Mouse (Mus musculus) effector memory CD4-positive, alpha-beta T cell, adult 5 months (primary cell): ENCODE results near the gene Vmn1r122. TPM values are rescaled to one million over a fixed set of nuclear protein-coding genes. Genes with fewer than 3 reads are reported as not detected.

ENCODE experiments used
- polyA plus RNA-seq: library from polyadenylated mRNA; unstranded; fragments of 100-300 nt; shearing (Covaris generic); gene quantifications from one replicate; pipeline ENCODE4 v1.2.1, GENCODE M21; 2017

Vmn1r122 gene
- polyA plus RNA-seq = not detected

GRCm38 (mm10) chr7:21134028-21134427, at the start of gene Vmn1r122:
Vmn1r122 (minus strand) TSS chr7:21134128.

DNA sequence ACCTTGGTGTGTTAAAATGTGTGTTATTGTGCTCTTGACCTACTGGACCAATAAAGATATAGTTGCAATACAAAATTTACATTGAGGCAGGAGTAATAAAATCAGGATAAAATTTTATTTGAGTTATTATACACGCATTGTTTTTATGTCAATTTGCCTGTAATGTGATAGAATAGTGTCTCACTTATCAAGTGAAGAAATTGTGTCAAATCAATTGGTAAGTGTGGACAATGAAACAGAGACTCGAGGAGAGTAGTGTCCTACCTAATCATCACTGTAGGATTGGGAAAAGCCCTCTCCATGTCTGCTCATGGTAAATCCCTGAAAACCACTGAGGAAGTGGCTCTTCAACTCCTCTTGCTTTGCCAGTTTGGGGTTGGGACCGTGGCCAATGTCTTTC, 28.0 kb upstream of the Vmn1r122 start, which contains the start of gene Vmn1r123:
Gene Vmn1r123, plus strand, starts transcription at position 301 of the 400 bp plus-strand sequence.

DNA sequence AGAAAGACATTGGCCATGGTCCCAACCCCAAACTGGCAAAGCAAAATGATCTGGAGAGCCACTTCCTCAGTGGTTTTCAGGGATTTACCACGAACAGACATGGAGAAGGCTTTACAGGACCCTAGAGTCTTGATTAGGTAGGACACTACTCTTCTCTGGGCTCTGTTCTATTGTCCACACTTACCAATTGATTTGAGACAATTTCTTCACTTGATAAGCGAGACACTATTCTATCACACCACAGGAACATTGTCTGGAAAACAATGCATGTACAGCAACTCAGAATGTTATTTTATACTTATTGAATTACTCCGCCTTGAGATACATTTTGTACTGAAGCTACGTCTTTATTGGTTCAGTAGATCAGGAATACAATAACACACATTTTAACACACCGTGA, 35.5 kb downstream of the Vmn1r122 start, which contains the start of gene Vmn1r121:
Gene Vmn1r121, minus strand, starts transcription at position 101 of the 400 bp plus-strand sequence.

Other genes starting within 250 kb of the Vmn1r122 start
- not detected for gene Vmn1r118, start 221.8 kb downstream of the Vmn1r122 start, polyA plus RNA-seq
- not detected for gene Vmn1r119, start 121.7 kb downstream of the Vmn1r122 start, polyA plus RNA-seq
- not detected for gene Vmn1r120, start 80.3 kb downstream of the Vmn1r122 start, polyA plus RNA-seq
- gene Vmn1r121, start 35.6 kb downstream of the Vmn1r122 start, polyA plus RNA-seq = not detected
- gene Vmn1r123, start 28.1 kb upstream of the Vmn1r122 start, polyA plus RNA-seq = not detected
- gene Gm5157, start 56.3 kb upstream of the Vmn1r122 start, polyA plus RNA-seq = not detected
- gene Vmn1r124, start 126.5 kb upstream of the Vmn1r122 start, polyA plus RNA-seq = not detected
- not detected for gene Vmn1r125, start 138.1 kb upstream of the Vmn1r122 start, polyA plus RNA-seq
- not detected for gene Vmn1r126, start 167.3 kb upstream of the Vmn1r122 start, polyA plus RNA-seq
- not detected for gene Vmn1r127, start 185.7 kb upstream of the Vmn1r122 start, polyA plus RNA-seq
- gene Vmn1r128, start 215.2 kb upstream of the Vmn1r122 start, polyA plus RNA-seq = 0.77 TPM
- gene Vmn1r129, start 227.2 kb upstream of the Vmn1r122 start, polyA plus RNA-seq = not detected